Mouse (Mus musculus): Measurements from ENCODE around the gene Tfap2e.
A peak's percentile ranks its signal among the peaks of the same experiment; 100 is the strongest.

Gene Tfap2e

DNA sequence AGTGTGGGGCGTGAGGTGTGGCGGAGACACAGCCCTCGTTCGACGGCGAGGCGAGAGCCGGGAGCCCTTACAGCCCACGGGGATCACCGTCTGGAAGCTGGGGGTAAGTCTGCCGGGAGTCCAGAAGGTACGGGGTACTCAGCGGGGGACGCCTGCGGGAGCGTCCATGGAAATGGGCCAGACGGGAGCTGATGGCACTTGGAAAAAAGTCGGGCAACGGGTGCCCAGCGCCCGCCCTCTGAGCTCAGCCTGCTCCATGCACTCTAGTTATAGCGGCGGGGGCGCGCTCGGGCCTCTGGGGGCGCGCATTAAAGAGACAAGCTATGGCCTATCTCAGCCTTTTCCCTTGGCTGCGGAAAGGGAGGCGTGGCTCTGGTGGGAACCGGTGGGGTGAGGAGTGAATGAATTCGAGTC lies at the start of gene Tfap2e:
Gene Tfap2e (minus strand): TSS at position 240 of the 414 bp plus-strand sequence.
- peak; percentile 25 for DNase-seq

GRCm38 (mm10) chr4:126782996-126783395 lies 47.0 kb upstream of the Tfap2e start:
- DNase-seq, result no peak

- no peak for DNase-seq
These were observed 46.5 kb upstream of the Tfap2e start for GRCm38 (mm10) chr4:126782512-126782911.

DNA sequence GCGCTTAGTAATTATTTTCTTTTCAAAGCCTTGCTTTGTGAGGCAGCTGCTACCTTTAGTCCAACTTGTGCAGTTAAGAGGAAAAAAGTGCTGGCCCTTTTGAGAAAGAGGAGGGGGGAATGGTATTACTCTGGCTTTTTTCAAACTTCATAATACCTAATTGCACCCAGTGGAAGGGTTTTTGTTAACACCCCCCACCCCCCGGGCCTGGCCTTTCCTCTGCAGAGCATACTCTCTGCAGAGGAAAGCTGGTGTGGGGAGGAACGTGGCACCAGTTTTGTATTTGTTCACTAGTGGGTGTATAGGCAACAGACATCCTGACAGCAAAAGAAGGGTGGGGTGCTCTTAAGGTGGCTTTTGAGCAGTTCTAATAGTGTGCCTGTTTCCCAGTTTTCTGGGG lies 45.8 kb upstream of the Tfap2e start:
- no peak for DNase-seq

- DNase-seq, result no peak
These were observed 44.1 kb upstream of the Tfap2e start for GRCm38 (mm10) chr4:126779826-126780775.

GRCm38 (mm10) chr4:126779148-126779581 lies 43.1 kb upstream of the Tfap2e start:
- DNase-seq, result no peak

DNA sequence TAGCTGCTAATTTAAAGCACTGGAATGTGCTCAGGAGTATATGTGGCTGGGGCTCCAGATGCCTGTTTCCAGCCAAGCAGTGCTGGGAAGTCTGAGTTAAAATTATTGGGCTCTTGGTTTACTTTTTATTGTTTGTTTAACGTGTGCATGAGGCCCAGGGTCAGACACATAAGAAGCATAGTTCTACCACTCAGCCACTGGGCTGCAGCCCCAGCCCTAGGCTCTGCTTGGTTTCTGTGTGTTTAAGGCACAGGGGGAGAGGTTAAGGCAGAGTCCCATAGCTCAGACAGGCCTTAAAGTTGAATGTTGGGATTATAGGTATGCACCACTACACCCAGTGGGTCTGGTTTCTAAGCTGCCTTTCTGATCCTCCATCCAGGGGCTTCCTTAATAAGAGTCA lies 39.1 kb upstream of the Tfap2e start:
- DNase-seq, result no peak

DNA sequence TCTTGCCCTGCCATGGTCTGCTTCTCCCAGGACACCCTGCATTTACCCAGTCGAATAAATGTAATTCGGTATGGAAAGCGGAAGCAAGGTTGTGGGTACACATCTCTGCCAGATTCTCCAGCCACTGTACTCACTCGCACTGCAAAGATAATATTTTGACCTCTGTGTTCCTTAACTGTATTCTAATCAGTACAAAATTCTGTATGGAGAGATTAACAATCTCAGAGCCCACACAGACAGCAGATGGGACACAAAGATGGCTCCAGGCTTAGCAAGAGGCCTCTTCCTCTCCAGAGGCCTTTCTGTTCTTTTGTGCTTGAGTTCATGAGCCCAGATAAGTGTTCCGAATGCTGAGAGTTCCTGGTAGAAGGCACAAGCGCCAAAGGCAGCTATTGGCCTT lies 37.8 kb upstream of the Tfap2e start:
- no peak for DNase-seq

DNA sequence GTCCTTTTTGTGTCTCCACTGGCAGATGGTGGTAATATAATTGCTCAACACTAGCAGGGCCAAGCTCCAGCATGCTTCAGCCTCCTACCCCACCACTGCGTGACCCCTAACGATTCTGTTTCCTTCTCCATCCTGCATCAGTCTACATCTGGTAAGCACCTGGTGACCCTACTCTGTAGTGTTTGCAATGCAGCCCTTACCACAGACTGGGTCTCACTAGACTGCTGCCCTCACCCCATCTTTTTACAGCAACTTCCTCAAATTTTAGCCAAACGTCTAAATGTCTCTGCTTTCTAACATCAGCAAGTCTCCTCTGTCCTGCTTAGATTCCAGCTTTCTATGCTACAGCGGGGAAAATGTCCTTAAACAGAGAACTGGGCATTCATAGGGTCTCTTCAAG lies 34.8 kb upstream of the Tfap2e start:
- DNase-seq, result no peak

DNA sequence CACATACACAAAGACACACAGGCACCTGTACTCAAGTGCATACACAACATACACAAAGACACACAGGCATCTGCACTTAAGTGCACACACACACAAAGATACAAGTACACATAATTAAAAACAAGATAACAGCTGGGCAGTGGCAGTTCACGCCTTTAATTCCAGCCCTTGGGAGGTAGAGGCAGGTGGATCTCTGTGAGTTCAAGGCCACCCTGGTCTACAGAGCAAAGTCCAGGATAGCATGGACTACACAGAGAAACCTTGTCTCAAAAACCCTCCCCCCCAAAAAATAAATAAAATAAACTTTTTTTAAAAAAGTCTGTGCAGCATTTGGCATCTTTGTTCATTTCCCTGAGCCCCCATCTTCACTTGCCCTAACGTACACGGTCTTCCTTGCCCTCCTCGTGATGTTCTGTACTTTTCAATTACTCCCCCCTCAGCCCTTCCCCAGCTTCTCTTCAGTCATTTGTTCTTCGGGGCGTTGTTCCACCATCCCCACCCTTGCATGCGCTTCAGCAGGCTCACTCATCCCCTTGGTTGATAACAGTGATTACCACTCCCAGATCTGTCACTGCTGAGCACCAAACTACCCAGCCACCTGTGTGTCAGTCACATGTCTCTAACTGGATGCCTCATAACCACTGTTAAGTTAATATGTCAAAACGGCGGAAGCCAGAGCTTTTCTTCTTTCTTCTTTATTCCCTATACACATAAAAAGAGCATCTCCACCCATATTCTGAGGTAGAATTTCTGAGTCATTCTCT lies 33.9 kb upstream of the Tfap2e start:
- DNase-seq, result no peak

GRCm38 (mm10) chr4:126763483-126763882 lies 27.4 kb upstream of the Tfap2e start:
- no peak for DNase-seq

DNA sequence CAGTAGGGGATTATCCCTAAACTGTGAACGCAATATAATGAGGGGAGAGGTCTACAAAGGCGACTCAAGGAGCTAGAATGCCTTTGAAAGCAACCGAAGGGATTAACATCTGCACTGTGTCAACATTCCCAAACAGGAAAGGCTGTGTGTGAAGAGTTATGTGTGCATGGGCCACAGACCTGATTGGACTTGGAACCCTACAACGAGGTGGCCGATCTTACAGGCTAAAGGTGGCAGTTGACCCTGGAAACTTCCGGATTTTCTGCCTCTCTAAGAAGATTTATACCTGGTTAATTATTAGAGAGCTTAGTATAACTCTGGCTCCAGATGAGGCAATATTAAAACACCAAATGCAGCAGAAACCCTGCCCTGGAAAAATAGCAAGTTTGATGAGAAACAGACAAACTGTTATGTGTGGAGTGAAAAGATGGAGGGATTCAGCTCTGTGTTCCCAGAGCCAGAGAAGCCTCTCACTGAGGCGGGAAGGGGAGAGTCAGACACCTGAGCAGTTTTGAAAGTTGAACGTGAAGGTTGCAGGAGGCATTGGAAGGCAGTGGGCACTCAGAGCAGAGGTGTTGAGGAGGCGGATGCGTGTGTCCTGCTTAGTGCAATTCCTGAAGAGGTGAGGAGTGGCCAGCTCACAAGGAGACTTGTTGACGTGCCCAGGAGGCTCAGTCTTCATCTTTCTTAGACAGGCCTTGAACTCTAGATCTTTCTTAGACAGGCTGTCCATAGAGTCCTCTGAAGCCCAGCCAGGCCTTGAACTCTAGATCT lies 26.7 kb upstream of the Tfap2e start:
- DNase-seq, result peak; percentile 50

GRCm38 (mm10) chr4:126759435-126759834 lies 23.4 kb upstream of the Tfap2e start:
- no peak for DNase-seq

DNA sequence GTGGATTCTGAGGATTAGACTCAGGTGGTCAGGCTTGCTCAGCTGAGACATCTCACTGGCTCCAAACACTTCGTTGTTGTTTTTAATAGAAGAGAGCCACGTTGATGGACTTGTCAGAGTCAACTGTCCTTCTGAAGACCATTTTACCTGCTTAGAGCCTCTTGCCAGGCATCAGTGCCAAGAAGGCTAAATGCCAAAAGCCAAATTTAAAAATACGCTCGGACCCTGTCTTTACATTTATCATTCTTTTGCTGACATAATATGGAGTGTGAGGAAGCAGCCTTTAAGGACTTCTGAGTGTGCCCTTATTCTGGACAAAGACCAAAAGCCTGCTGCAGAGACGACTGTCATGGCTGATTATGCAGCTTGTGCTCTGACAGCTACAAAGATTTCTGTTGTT lies 22.3 kb upstream of the Tfap2e start:
- DNase-seq, result no peak

GRCm38 (mm10) chr4:126756766-126757165 lies 20.7 kb upstream of the Tfap2e start:
- peak; percentile 65 for DNase-seq

DNA sequence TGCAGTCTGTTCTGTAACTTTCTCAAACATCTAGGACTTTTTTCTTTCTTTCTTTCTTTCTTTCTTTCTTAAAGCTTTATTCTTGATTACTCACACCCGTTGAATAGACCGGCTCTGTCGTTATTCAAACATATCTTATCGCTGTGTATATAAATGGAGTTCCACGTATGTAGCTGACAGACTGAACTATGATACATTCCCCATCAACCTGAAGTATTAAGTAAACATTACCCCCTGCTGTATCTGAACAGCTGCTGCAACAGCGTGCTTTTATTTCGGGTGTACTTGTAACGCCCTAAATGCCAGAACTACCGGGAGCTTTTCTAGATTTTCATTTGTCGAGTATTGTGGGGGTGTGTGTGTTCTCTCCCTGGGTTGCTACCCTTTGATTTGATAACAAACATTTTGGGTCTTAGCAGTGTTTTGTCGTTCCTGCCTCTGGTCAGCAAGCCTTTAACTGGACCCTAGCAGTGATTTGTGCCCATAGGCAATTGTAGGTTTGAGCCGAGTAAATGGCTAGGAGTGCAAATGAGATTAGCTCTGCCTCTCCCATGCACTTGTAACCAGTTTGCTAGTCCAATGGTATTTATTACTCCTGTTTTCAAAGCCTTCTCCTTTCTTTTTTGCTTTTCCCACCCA lies 18.8 kb upstream of the Tfap2e start:
- no peak for DNase-seq

DNA sequence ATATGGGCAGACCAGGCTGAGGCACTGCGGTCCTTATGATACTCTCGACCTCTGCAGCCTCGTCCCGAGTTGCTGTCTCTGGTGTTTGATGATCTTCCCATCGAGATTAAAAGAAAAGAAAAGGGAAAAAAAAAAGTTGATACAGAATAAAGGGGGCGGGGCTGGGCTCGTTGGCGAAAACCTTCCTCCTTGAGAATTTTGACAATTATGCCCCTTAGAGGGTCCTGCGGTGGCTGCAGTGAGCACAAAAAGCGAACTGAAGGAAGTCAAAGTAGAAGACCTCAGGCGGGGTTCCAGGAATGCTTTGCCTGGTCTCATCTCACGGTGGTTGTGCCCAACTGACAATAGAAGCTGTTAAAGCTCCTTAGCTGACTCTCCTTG lies 18.2 kb upstream of the Tfap2e start:
- DNase-seq, result no peak

GRCm38 (mm10) chr4:126753268-126754230 lies 17.5 kb upstream of the Tfap2e start, which contains the start of the genes Ncdn and AU040320:
TSS of gene Ncdn (minus strand) at chr4:126753438.
TSS of gene AU040320 (plus strand) at chr4:126753544.
- DNase-seq, result peak; percentile 96

DNA sequence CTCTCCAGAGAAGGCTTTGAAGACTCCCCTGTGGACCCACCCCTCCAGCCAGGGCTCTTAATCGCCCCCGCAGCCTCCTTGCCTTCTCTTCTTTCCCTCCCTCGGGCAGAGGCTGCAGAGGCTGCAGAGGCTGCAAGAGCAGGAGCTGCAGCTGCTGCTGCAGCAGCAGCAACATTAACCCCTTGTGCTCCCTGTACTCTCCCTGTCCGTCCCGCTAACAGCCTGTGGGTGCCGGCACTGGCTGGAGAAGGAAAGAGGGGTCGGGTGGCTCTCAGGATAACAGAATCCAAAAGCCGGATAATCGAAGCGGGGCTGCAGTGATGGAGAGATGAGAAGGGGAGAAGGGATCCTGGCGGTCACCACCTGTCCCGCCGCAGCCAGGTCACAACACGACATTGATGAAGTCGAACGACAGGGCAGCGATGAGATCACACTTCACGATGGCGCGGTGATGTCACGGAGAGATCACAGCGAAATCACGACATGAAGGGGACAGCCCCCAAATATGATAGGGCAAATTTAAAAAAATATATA lies 16.6 kb upstream of the Tfap2e start:
- DNase-seq, result no peak

DNA sequence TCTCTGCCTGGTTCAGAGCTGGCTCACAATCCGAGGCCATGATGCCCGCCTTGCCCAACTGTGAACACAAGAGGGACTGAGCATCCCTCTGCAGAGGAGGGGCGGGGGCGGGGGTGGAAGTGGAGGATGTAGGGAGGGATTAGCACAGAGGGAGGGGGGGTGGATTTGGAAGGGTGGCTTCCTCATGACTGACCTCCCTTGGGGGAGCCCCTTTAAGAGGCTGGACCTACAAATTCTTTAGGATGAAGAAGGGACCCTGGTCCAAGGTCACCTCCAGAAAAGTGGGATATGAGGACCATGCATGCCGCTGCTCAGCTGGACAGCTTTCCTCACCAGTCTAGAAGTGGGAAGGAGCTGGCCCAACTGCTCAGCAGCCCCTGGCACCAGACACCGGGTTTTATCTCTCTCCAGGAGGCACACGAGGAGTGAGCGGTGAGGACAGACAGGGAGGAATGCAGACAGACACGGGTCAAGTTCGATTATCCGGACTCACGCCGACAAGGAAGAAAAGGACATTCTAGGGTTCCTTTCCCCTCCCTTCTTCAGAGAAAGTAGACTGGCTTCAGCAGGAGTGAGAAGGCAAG lies 16.1 kb upstream of the Tfap2e start:
- no peak for DNase-seq
